Mouse (Mus musculus) liver, embryonic 14.5 days (tissue): ENCODE data around the gene Oscp1. TPM values are rescaled to one million over a fixed set of nuclear protein-coding genes. Genes with fewer than 3 reads are reported as not detected.
A peak's percentile ranks its signal among the peaks of the same experiment; 100 is the strongest.

Experiments used
- ATAC-seq: fragments of 200-750 bp; cut with Nextera tagmentation; 2 replicates; pipeline ENCODE4 v1.8.0; 2017; ENCODE audit warnings: moderate number of reproducible peaks, mild to moderate bottlenecking, moderate library complexity; ENCODE audit not compliant: insufficient read depth
- DNase-seq, 3 experiments: peaks; one replicate each; pipeline ENCODE4 v3.0.0-alpha.2; 2012 to 2013; ENCODE audit warnings: low read depth in 3 of 3, low spot score in 3 of 3
- H3K27ac ChIP-seq: fragments of 300-500 bp; sonication (generic); 2 replicates; pipeline ENCODE4 v1.5.1; 2014; ENCODE audit warnings: moderate library complexity, mild to moderate bottlenecking, control low read depth, inconsistent platforms
- H3K27me3 ChIP-seq: fragments of 300-500 bp; sonication (generic); 2 replicates; pipeline ENCODE4 v1.6.1; 2014; ENCODE audit warnings: mild to moderate bottlenecking, low read length, moderate library complexity; ENCODE audit not compliant: control insufficient read depth, insufficient read depth
- H3K36me3 ChIP-seq: fragments of 300-500 bp; sonication (generic); replicated peaks from 2 replicates; pipeline ENCODE4 v1.6.1; 2014; ENCODE audit warnings: low read depth; ENCODE audit not compliant: control insufficient read depth, insufficient read depth
- H3K4me1 ChIP-seq, 2 experiments: fragments of 200-500 bp in 1 of 2; fragments of 300-500 bp in 1 of 2; sonication (generic) in 1 of 2; replicated peaks; 2 replicates each; pipeline ENCODE4 v1.6.1; 2012 to 2014; ENCODE audit warnings: antibody characterized with exemption in 1 of 2, inconsistent platforms in 1 of 2, low read length in 1 of 2; ENCODE audit not compliant: control insufficient read depth in 2 of 2, insufficient read depth in 2 of 2
- H3K4me2 ChIP-seq: fragments of 300-500 bp; sonication (generic); 2 replicates; pipeline ENCODE4 v1.6.1; 2014; ENCODE audit warnings: low read depth, mild to moderate bottlenecking, control low read depth, moderate library complexity
- H3K4me3 ChIP-seq, 2 experiments: fragments of 200-500 bp in 1 of 2; fragments of 300-500 bp in 1 of 2; sonication (generic) in 1 of 2; 2 replicates each; pipeline ENCODE4 v1.5.1; 2012 to 2014; ENCODE audit warnings: low read depth in 2 of 2, low read length in 2 of 2, mild to moderate bottlenecking in 2 of 2, control low read depth in 1 of 2, inconsistent platforms in 1 of 2, moderate library complexity in 1 of 2; ENCODE audit not compliant: insufficient read depth in 1 of 2
- H3K9ac ChIP-seq: fragments of 300-500 bp; sonication (generic); replicated peaks from 2 replicates; pipeline ENCODE4 v1.6.1; 2014; ENCODE audit warnings: mild to moderate bottlenecking, control low read depth, moderate library complexity
- H3K9me3 ChIP-seq: fragments of 300-500 bp; sonication (generic); 2 replicates; pipeline ENCODE4 v1.6.1; 2016; ENCODE audit warnings: low read length, mixed read lengths; ENCODE audit not compliant: control insufficient read depth
- CTCF ChIP-seq: IDR thresholded peaks from 2 replicates; pipeline ENCODE4 v1.5.1; 2016; ENCODE audit warnings: antibody characterized with exemption, low read depth, control low read depth
- EP300 ChIP-seq: IDR thresholded peaks from 2 replicates; pipeline ENCODE4 v1.6.1; 2016; ENCODE audit warnings: antibody characterized with exemption, low read depth
- WGBS: fragments of 180-500 bp; shearing (Covaris S2); extraction: QIAGEN DNeasy Blood & Tissue Kit; methylation state at CpG from one replicate; pipeline ENCODE4 v1.1.7; 2014; ENCODE audit not compliant: insufficient replicate concordance; 5-methylcytosine and 5-hydroxymethylcytosine counted together
- polyA plus RNA-seq, 2 experiments: library from polyadenylated mRNA; depleted of rRNA in 1 of 2; stranded (reverse) in 1 of 2; unstranded in 1 of 2; fragments of >200 nt; fragmentation: Nextera tagmentation in 1 of 2; extraction: Ambion mirVana in 1 of 2; gene quantifications; 2 replicates each; pipeline versions ENCODE4 v1.2.1 to v1.2.3; 2012 to 2014

Oscp1 gene
- polyA plus RNA-seq, 2 experiments, result 0.29 to 1.8 TPM

DNA sequence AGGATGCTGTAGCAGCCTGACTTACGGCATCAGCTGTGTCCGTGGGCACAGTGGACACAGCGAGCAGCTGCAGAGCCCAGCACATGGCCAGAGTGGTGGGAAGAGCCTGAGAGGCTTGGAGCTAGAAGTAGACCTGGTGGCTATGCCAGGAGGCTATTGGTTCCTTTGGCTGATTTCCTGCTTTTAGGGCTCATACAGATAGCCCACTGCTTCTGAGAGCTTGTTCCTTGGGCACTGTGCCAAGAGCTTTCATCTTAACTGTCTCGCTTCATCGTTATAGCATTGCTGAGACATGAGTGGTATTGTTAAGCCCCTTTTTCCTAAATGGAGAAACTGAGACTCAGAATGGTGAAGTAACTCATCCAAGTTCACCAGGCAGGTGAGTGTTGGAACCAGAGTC is 32.6 kb upstream of the Oscp1 start:
- 61% methylated on average over 5 of the region's 5 CpGs for WGBS
- ATAC-seq, result no peak
- Histone ChIP-seq H3K9me3 (no peaks in the 10 kb centered on the region), H3K27me3 (no peaks in the 10 kb centered on the region), H3K36me3 (no peaks in the 10 kb centered on the region), H3K27ac (no peak overlapping the region), H3K9ac (no peak overlapping the region), H3K4me1 (peaks cover 0 to 11% of the 10 kb centered on the region in 2 experiments; a peak in 2 of 4 replicates), H3K4me2 (peak overlapping the region; percentile 20; the same call in 1 of the 2 replicates), H3K4me3 (no peak overlapping the region)
- TF ChIP-seq CTCF, result no peak
- TF ChIP-seq EP300, result no peak
- DNase-seq, result no peak

DNA sequence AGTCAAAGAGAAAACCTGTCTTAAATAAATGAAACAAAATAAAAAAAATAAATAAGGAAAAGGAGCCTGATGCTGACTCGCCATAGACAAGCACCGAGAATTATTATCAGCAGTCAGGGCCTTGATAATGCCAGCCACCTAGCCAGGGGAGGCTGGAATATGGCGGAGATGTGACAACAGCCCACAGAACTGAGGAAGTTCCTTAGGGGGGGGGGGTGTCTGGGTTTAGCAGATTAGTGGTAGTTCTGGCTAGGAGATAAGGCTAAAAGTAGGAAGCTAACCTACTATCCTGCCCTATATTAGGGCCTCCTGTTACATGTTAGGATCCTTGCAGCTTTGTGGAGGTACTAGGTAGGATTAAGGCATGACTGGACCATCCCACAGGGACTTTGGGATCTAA is 30.4 kb upstream of the Oscp1 start:
- H3K4me3 ChIP-seq, result no peak overlapping the region
- no peak overlapping the region for H3K27ac ChIP-seq
- H3K4me2 ChIP-seq, result no peak overlapping the region
- 13% methylated on average over 3 of the region's 3 CpGs for WGBS
- no peaks in the 10 kb centered on the region for H3K36me3 ChIP-seq
- H3K9me3 ChIP-seq, result no peaks in the 10 kb centered on the region
- H3K4me1 ChIP-seq, result peaks cover 0 to 11% of the 10 kb centered on the region in 2 experiments; a peak in 2 of 4 replicates
- DNase-seq (no peak), ATAC-seq (peak; percentile 37; the same call in 1 of the 2 replicates)
- no peak overlapping the region for H3K9ac ChIP-seq
- H3K27me3 ChIP-seq, result no peaks in the 10 kb centered on the region
- no peak for TF ChIP-seq CTCF
- no peak for TF ChIP-seq EP300

DNA sequence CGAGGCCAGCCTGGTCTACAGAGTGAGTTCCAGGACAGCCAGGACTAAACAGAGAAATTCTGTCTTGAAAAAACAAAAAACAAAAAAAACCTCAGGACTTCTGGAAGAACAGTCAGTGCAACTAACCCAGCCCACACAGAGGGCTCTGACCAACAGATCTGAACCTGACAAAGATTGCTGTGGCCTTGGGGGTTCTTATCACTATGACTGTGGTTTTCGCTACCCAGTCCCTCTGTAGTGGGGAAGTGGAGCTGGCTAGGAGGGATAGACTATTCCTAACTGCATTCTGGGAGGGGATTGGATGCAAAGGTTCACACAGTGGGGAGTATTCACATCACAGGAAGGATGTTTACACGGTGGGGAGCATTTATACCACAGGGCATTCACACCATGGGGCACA is 29.3 kb upstream of the Oscp1 start:
- Histone ChIP-seq H3K27me3 (no peaks in the 10 kb centered on the region), H3K4me3 (no peak overlapping the region), H3K9ac (no peak overlapping the region), H3K27ac (no peak overlapping the region), H3K4me2 (no peak overlapping the region), H3K9me3 (no peaks in the 10 kb centered on the region), H3K36me3 (no peaks in the 10 kb centered on the region), H3K4me1 (peaks cover 0 to 9% of the 10 kb centered on the region in 2 experiments; a peak in 2 of 4 replicates)
- 29% methylated on average over 3 of the region's 3 CpGs for WGBS
- ATAC-seq, result no peak
- DNase-seq, result no peak
- TF ChIP-seq CTCF, result no peak
- no peak for TF ChIP-seq EP300

DNA sequence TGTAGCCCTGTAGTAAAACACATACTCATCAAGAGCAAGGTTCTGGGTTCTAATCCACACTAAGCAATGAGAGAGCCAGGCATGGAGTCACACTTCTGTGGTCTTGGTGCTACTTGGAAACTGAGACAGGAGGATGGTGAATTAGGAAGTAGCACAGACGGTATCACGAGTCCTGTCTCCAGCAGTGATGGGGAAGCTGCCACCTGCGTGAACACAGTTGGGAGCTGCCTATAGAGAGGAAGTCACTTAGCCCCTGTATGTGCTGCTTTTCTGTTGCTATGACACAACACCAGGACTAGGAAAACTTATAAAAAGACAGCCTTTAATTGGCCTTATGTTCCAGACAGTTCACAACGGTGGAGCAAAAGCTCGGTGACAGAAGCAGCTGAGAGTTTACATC is 27.7 kb upstream of the Oscp1 start:
- H3K4me1 ChIP-seq, result peaks cover 0 to 9% of the 10 kb centered on the region in 2 experiments; a peak in 2 of 4 replicates

DNA sequence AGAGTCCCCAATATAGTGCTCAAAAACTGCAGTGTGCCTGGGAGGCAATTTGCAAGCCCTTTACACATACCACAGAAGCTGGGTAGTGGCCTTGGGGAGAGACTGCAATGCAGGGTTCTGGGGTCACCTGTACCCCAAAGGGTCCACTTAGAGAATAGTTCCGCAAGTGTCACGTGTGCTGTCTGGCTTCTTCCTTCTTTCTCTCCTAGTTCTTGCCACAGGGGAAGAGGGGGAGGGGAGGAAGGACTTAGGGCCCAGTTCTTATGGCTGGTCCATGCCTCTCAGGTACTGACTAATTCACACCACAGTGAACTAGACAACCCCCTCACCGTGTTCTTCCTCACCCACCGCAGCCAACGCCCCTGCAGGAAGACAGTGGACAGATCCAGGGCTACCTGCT is 23.0 kb upstream of the Oscp1 start:
- Histone ChIP-seq H3K27me3 (no peaks in the 10 kb centered on the region), H3K4me1 (no peaks in the 10 kb centered on the region; a peak in 1 of 4 replicates), H3K4me3 (no peak overlapping the region), H3K9ac (no peak overlapping the region), H3K4me2 (no peak overlapping the region), H3K9me3 (no peaks in the 10 kb centered on the region), H3K36me3 (no peaks in the 10 kb centered on the region), H3K27ac (no peak overlapping the region)
- WGBS, result 56% methylated on average over 5 of the region's 5 CpGs
- no peak for DNase-seq
- no peak for ATAC-seq
- no peak for TF ChIP-seq CTCF
- TF ChIP-seq EP300, result no peak

More for the DNA sequence above, 27.7 kb upstream of the Oscp1 start:
- Histone ChIP-seq H3K9me3 (no peaks in the 10 kb centered on the region), H3K4me2 (no peak overlapping the region), H3K9ac (no peak overlapping the region), H3K4me3 (no peak overlapping the region), H3K27me3 (no peaks in the 10 kb centered on the region), H3K36me3 (no peaks in the 10 kb centered on the region), H3K27ac (no peak overlapping the region)
- ATAC-seq (no peak), DNase-seq (no peak)
- WGBS, result 36% methylated on average over 5 of the region's 5 CpGs
- TF ChIP-seq EP300 (no peak), CTCF (no peak)
